Mouse (Mus musculus) spleen, postnatal 10 days (tissue): Measurements from ENCODE around the gene Synpo2.

Experiments
- DNase-seq, 2 experiments: peaks; one replicate each; pipeline ENCODE4 v3.0.0; 2021 to 2022; ENCODE audit warnings: low spot score in 2 of 2

Gene Synpo2

DNA sequence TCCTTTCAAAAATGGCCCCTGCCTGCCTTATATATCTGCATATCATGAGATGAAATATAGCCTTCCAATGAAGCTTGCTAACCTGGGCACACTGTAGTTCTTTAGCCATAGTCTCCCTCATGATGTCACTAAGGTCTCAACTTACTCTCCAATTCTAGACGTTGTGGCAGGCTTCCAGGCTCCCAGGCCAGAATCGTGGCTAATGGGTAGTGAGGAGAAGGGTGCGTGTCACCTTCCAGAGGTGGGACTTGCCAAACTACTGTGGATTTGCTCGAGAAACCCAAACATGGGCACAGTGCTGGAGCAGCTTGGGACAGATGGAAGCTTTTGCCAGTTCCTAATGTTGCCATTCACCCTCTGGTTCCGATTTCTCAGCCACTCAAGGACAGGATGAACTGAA lies 69.5 kb downstream of the Synpo2 start:
- no peak for DNase-seq

DNA sequence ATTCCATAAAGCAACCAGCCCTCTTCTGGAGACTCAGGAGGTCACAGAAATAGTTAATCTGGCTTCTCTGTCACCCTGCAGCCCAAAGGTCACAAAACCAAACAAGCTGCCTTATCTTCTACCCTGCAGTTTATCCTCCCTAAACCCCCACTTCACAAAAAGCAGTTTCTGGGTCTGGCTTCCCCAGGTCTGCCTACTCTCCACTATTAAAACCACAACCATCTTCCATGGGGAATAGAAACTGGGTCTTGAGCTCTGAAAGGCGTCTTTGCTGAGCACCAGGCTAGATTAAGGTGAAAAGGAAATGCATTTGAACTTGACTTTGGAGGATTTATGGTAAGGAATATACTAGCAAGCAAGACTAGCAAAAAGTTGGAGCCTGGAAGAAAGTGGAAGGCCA lies 71.8 kb downstream of the Synpo2 start:
- no peak for DNase-seq

DNA sequence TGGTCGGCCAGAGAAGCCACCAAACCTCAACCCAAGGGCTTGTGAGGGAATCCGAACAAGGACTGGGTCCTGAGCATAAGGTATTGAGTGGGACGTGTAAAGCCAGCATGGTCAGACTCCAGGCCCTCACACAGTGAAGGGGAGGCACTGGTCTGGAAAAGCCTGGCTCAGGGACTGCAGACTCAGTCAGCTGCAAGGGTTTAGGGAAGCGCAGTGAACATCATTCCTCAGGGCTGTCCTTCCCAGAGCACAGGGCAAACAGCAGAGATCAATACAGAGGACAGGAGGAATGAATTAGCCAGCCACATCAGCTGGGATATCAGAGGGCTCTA lies 72.8 kb downstream of the Synpo2 start:
- no peak for DNase-seq

DNA sequence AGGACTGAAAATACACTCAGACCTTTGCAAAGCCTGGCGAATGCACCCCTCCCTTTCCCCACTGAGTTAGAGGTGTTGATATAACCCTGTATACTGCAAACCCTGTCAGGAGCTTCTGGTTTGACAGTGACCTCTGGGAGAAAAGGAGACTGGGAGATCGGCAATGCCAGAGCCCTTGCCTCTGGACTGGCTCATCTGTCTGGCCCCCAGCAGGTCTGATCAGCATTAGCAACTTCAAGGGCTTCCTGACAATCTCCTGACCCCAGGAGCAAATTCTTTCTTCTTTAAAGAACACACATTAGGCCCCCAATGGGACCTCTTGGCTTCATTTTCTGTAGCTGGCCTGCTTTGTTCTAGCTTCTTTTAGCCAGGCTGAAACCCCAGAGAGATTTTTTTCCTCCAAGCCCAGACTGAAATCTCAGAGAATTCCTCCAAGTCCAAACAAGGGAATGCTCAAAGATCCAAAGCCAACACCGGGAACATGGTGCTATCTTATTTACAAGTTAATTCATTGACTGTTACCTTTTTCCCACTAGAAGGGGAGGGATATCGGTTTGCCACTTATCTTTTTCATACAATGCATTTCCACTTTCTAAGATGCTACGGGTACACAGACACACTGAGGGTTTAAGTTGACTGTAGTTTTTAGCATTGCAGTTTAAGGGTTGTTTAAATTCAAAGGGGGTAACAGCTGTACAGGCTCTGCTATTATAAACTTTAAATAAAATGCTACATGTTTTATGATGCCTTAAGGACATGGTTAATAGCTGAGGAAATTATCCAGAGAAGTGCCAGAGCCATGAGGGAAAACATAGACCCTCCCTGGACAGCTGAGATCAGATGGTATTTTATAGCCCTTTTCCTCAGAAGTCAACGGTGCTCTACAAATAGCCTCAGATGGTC lies 73.4 kb downstream of the Synpo2 start:
- DNase-seq, result no peak

DNA sequence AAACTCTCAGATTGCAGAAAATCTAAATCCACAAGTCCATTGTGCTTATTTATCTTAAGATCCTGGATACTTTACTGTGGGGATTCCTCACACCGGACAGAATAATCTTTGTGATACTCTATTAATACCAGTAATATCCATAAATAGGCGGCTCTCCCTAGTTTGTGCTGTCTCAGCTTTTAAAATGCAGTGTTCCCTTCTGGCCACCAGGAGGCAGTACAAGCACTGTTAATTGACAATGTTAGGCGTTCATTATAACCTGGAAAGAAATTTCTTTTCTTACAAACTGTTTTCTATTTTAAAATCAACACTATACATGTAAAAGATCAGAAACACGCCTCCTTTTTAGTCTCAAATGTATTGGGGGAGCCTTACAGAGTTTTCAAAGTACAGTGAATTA lies 75.2 kb downstream of the Synpo2 start:
- DNase-seq, result peak in 1 of 2 experiments; percentile 38

DNA sequence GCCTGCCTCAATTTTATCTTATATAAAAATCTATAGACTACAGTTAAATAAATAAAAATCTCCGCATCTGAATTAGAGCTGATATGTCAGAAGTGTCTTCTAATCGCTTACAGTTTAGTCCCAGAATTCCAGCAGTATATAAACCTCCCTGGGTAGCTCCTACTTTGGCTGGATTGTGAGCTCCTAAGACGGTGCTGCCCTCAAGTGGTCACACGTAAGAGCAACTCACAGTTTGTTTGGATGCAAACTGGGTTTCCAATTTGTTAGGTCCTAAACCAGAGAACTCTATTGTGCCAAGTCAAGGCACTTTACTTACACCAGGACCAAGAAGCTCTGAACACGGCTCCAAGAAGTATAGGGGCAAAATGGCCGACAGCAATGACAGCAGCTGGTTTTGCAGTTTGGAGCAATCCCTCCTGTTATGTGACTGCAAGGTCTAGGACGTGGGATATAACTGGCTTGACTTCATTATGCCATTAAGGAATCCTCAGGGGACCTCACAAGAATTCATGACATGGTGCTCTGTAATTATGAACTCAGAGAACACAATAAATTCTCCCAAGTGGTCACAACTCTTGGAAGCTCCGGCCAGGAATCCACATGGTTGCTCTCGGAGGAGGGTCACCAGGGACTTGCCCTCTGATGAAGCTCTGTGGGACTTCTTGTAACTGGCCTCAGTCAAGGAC lies 76.7 kb downstream of the Synpo2 start:
- peak in 1 of 2 experiments; percentile 44 for DNase-seq

DNA sequence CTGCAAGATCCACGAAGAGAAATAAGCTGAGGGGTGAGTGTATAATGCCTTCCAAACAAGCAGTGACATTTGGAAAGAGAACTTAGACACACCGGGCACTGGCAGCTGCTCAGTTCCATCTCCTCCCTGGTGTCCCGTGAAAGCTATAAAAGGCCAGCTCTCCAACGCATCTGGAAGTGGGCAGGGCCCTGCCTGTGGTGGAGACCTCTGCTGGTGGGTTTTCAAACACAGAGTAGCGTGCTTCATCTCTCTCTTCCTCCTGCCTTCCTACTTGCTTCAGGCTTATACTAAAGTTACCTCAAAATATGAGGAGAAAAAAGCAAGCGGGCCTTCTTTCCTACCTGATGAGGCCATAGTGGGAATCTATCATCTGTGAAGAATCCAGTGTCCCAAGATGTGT lies 77.4 kb downstream of the Synpo2 start:
- peak in 1 of 2 experiments; percentile 20 for DNase-seq

DNA sequence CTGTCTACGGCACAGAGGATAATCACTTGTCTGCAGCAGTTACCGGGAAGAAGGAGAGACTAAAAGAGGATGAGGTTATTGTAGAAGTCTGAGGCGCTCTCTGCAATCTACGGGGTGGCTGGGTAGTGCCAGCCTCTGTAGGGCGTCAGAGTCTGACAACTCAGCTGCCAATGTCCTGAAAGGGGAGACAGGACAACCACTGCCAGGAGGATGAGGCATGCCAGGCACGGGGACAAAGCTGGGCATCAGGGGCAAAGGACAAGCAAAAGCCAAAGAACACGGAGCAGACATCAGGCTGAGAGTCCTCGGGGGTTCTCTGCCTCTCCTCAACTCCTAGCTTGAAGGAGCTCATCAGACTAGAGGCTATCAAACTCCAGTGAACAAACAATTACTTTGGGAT lies 82.6 kb downstream of the Synpo2 start:
- no peak for DNase-seq

DNA sequence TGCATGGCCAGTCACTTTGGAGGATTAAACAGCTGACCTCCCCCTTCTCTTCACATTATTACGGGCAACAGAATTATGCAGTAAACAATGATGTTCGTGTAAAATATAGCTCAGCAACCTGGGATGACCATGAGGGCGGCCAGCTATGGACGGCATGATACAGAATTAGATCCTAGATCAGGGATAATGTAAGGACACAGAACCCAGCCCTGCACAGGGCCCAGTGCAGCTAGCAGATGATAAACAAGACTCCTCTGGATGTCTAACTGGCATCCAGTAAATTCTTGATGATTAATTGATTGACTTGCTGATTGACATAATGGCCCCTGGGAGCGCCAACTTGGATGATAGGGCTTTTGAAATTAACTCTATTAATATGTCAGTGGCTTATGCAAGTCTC lies 83.0 kb downstream of the Synpo2 start:
- DNase-seq, result no peak

DNA sequence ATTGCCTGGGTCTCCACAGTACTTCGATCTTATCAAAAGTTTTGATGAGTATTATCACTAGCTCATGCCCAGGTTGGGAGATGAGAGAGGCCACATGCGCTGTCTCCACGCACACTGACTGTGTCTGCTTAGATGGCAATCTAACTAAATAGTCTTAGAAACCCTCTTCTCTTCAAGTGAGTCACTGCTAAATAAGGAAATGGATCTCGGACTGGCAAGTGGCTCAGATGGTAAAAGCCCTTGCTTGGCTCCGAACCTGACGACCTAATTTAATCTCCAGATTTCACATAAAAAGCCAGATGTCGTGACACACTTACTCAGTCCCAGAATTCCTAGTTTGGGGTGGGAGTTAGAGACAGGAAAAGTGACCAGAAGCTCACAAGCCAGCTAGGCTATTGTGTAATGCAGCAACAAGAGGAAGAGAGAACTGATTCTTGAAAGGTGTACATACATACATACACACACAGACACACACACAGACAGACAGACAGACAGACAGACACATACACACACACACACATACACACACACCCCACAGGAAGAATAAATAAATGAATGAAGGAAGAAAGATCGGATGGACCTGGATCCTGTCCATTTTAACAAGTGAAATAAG lies 85.3 kb downstream of the Synpo2 start:
- DNase-seq, result no peak

DNA sequence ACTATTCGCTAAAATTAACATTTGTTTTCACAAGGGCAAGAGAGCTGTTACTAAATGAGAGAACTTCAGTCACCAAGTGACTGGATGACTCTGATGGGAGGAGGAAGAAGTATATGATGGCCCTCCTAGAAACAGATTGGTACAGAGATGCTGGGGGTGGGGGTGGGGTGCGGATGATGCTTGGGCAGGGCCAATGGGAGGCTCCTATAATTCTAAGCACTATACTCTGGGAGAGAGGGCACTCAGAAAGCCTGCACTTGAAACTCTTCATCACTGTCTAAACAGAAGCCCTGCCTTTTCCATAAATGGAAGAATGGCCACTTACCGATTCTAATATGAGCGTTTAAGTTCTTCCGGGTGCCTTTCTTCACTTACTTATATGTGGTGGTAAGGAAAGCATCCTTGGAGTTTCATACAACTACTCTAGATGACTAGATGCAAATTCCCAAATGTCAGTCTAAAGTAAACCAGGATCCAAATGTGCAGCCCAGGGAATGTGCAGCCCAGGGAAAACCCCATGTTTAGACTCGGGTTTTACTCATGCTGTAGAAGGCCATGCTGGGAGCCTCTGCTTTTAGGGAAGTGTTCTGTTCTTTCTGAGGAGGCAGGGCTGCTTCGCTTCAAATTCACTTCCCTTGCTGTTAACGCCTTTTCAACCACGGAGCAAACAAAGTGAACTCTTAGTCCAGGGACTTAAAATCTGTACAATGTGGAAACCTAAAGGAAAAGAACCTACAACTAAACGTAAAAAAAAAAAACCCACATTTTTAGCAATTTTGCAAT lies 86.4 kb downstream of the Synpo2 start:
- no peak for DNase-seq

DNA sequence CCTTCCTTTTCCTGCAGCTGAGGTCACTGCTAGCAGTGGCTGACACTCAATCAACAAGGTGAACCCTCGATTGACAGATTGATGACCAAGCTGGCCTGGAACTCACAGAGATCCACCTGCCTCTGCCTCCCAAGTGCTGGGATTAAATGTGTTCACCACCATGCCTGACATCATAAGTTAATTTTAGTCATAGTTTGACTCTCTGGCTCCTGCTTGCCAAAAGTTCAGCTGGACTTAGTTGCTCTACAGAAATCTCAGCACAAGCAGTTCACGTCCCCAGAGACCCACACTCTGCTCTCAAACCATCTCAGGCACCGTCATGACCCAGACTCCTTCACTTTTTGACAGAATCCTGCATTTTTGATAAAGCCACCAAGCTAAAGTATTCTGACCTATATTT lies 87.3 kb downstream of the Synpo2 start:
- DNase-seq, result no peak

DNA sequence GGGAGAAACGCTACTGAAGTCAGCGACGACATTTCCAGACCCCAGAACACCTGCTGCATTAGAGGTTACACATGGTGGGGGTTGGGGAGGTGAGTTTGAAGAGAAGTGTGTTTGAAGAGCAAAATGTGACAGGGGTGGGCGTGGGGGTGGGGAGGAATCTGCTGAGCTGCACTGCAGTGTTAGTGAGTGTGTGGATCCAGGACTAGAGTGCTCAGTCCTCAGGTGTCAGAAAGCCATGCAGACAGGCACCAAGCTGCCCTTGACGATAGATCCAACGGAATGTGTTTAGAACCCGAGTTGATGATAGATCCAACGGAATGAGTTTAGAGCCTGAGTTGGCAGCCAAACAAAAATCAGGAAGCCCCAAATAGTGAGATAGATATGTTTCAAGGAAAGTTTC lies 89.4 kb downstream of the Synpo2 start:
- DNase-seq, result no peak

DNA sequence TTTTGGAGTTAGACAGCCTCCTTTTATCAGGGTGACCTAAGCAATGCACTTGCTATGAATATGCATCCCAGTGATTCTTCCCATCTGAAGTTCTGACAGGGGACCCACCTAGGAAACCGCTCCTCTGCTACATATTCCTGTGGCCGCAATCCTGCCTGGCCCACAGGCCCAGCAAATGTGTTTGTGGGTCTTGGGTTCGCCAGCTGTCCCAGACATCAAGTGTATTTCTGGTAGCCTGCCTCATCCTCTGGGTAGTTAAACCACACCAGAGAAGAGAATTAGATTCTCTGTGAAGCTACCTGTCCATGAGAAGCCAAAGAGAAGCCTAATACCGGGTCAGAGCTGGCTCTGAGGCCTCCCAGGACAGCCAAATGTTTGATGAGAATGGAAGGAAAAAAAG lies 90.0 kb downstream of the Synpo2 start:
- DNase-seq, result no peak

DNA sequence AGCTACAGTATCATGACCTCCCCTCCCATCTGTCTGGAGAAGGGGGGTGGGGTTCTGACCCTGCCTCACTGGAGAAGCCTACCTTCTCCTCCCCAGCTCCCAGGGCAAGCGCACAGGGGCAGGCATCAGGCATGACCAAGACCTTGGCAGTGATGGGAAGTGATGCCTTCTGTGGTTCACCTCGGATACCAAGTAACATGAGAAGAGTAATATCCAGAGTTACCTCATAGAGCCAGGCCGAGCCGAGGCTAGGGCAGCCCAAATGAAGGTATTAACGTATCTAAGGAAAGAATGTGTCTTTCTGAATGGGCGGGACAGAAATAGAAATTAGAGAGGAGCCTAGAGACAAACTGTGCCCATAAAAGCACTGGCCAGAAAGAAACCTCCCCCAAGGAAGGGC lies 92.5 kb downstream of the Synpo2 start:
- DNase-seq, result no peak

DNA sequence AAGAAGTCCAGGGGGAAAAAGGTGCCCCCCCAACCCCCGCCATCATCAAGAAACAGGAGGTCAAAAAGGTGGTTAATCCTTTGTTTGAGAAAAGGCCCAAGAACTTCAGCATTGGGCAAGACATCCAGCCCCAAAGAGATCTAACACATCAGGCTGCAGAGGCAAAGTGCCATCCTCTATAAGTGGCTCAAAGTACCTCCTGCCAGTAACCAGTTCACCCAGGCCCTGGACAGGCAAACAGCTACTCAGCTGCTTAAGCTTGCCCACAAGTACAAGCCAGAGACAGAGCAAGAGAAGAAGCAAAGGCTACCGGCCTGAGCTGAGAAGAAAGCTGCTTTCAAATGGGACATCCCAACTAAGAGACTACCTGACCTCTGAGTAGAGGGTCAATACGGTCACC lies 93.7 kb downstream of the Synpo2 start:
- no peak for DNase-seq

DNA sequence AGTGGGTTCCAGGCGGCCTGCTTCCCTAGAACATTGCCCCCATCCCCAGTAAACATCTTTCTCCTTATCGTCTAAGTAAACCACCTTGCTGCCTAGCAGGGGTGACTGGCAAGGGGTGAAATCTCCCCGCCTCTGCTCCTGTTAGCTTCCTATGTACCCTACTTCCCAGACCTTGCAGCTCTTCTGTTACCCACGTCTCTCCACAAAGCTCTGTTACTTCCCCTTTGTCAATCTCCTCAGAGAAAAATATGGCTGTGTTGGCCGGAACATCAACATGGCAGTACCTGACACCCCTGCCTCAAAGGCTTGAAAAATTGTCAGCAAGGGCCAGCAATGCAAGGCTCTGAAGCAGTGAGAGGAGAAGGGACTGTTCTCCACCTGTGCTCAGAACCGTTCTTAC lies 94.9 kb downstream of the Synpo2 start:
- no peak for DNase-seq

DNA sequence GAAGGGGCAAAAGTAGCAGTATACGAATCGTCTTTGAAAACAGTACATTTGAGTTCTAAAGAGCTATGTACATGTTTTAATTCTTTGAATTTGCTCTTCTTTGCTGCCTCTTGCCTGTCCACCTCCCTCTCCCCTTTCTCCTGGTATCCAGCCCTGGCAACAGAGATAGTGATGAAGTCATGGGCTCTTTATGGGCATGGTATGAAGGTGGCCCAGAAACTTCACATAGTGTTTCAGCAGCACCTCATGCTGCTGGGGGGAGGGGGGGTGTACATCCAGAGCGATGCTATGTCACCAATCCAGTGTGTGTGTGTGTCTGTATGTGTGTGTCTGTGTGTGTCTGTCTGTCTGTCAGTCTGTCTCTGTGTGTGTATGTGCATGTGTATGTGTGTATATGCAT lies 95.8 kb downstream of the Synpo2 start:
- no peak for DNase-seq

DNA sequence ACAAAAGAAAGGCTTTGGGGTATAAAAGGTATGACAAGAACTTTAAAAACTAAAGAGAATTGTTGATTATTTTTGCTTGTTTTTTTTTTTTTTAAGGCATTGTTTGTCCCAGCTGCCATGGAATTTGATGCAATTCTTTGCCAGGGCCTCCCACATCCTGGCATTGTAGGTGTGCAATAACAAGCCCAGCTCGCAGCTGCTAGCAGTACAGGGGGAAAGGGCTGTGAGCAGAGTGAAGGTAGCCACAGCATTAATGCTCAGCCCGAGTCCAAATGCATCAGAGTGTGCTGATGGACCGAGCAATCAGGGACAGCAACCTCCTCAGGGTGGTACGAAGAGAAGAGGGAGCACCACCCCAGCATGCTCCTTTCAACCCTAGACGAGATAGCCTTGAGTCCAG lies 96.3 kb downstream of the Synpo2 start:
- DNase-seq, result no peak

DNA sequence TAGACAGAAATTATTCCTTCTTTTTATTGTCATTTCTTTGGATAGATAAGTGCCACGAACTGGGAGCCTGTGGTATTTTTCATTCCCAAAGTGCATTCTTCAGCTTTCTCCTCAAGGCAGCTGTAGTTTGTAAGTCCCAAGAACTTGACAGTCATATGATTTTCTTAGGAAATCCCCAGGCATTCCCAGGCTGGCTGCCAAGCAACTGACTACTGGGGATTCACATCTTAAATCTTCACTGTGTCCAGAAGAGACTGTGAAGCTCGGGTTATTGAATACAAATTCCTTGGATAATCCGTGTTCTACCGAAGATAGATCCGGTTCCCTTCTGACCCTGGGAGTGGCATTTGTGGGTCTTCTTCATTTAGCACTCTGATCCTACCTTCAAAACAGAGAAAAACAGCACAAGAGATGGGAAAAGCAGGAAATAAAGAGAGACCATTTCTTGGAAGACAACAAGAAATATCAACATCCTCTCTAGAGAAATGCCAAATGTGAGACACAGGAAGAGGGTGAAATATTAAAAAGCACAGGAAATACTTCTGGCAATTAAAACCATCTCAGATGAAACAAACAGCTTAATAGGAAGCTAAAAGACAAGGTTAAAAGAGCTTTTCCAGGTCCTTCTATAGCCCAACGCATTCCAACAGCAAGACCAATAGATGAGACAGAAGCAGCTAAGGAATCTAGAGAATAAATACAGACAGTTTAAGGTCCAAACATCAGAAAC lies 97.5 kb downstream of the Synpo2 start:
- peak in 1 of 2 experiments; percentile 23 for DNase-seq

DNA sequence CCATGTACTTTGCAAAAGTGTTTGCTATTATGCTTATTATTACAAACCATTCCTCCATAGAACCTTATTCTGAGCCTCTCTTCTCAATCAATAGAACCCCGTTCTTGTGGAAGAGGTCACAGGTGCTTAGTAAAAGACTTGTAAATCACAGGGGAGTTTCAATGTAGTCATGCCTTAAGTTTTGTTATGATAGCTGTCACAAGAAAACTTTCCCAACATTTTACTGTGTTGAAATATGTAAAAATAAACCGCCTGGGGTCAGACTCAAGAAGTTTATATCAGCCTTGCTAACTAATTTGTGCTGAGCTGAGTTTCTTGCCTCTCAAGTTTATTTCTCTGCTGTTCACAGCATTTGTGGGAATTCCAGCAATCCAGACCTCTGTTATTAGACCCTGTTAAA lies 103.8 kb downstream of the Synpo2 start:
- DNase-seq, result no peak
